In genomic region chr10:80756509-80756908, GRCm38 (mm10) we compare ENCODE assay signal across 9 mouse cellular contexts. TPM values are rescaled to one million over a fixed set of nuclear protein-coding genes. Genes with fewer than 3 reads are reported as not detected.
DNase-seq lines count a peak whose midpoint lies in the region; ATAC-seq and TF ChIP-seq lines count a peak whose summit lies in the region.
"Had no signal": no experiment of that assay in that cellular context is flagged by ENCODE, and none has a peak within 500 bp of the region (broad histone marks: within the 10 kb centered on the region; RNA-seq: fewer than 3 reads in every experiment).

No protein-coding gene starts in this region.

- no peaks in the 10 kb centered on the region for H3K9me3 ChIP-seq in embryonic facial prominence, embryonic 15.5 days (replicated peaks)
- no peaks in the 10 kb centered on the region for H3K9me3 ChIP-seq in intestine, postnatal 0 days (ENCODE audit: control insufficient read depth)
- H3K9me3 ChIP-seq in neural tube, embryonic 13.5 days = no peaks in the 10 kb centered on the region

- ATAC-seq in embryonic facial prominence, embryonic 15.5 days (ENCODE audit: insufficient number of reproducible peaks, low FRiP score, low TSS enrichment, low read depth) = no peak
- no peak for ATAC-seq in intestine, postnatal 0 days
- ATAC-seq in neural tube, embryonic 13.5 days (ENCODE audit: low read depth) = no peak

- peaks cover 23% of the 10 kb centered on the region for H3K4me1 ChIP-seq in lung, adult 2 months (ENCODE audit: control insufficient read depth, insufficient read depth, low read length)
- H3K4me1 ChIP-seq in embryonic facial prominence, embryonic 15.5 days = peaks cover 58% of the 10 kb centered on the region
- H3K4me1 ChIP-seq in intestine, postnatal 0 days (replicated peaks; ENCODE audit: control insufficient read depth, insufficient read depth, low read length) = peaks cover 7% of the 10 kb centered on the region
- peaks cover 74% of the 10 kb centered on the region for H3K4me1 ChIP-seq in neural tube, embryonic 13.5 days (replicated peaks)

- no peaks in the 10 kb centered on the region for H3K27me3 ChIP-seq in embryonic facial prominence, embryonic 15.5 days
- no peaks in the 10 kb centered on the region for H3K27me3 ChIP-seq in intestine, postnatal 0 days (replicated peaks; ENCODE audit: control insufficient read depth, insufficient read depth, low read length)
- H3K27me3 ChIP-seq in neural tube, embryonic 13.5 days = no peaks in the 10 kb centered on the region

- no peaks in the 10 kb centered on the region for H3K36me3 ChIP-seq in embryonic facial prominence, embryonic 15.5 days
- no peaks in the 10 kb centered on the region for H3K36me3 ChIP-seq in intestine, postnatal 0 days (ENCODE audit: control insufficient read depth, insufficient read depth)
- H3K36me3 ChIP-seq in neural tube, embryonic 13.5 days = no peaks in the 10 kb centered on the region

- H3K4me2 ChIP-seq in embryonic facial prominence, embryonic 15.5 days (replicated peaks) = peak overlapping the region; percentile 80
- H3K4me2 ChIP-seq in intestine, postnatal 0 days (replicated peaks; ENCODE audit: low read depth) = peak overlapping the region; percentile 87
- peak overlapping the region; percentile 99 for H3K4me2 ChIP-seq in neural tube, embryonic 13.5 days

- no peak for TF ChIP-seq POLR2A in lung, adult 2 months (IDR thresholded peaks at IDR 0.05; ENCODE audit: borderline replicate concordance, extremely low read depth, low read depth, low read length)

- no peak for DNase-seq in lung, adult 2 months
- no peak for DNase-seq in lung, postnatal 25 days (ENCODE audit: low spot score)
- DNase-seq in retina, postnatal 1 day = no peak
- DNase-seq in right cerebral cortex, postnatal 36 days (ENCODE audit: low spot score in 2 of 2) = no peak
- DNase-seq in frontal cortex, postnatal 14 days (ENCODE audit: low spot score in 2 of 2) = no peak
- DNase-seq: adrenal gland, postnatal 10 days had no signal

- TF ChIP-seq CTCF in lung, adult 2 months (IDR thresholded peaks at IDR 0.05; ENCODE audit: insufficient read depth, low read length) = no peak
- TF ChIP-seq CTCF in intestine, postnatal 0 days (IDR thresholded peaks at IDR 0.05; ENCODE audit: low read depth) = no peak

- peak overlapping the region; percentile 86; the same call in 1 of the 2 replicates for H3K9ac ChIP-seq in embryonic facial prominence, embryonic 15.5 days
- H3K9ac ChIP-seq in intestine, postnatal 0 days (ENCODE audit: low read depth, low read length) = peak overlapping the region; percentile 91
- H3K9ac ChIP-seq in neural tube, embryonic 13.5 days = peak overlapping the region; percentile 86

- H3K27ac ChIP-seq in embryonic facial prominence, embryonic 15.5 days (replicated peaks) = no peak overlapping the region
- no peak overlapping the region for H3K27ac ChIP-seq in intestine, postnatal 0 days (ENCODE audit: low read depth, low read length)
- H3K27ac ChIP-seq in neural tube, embryonic 13.5 days (replicated peaks) = no peak overlapping the region

- H3K4me3 ChIP-seq in lung, adult 2 months (replicated peaks; ENCODE audit: extremely low read depth, low read depth, low read length) = peak overlapping the region; percentile 18
- peak overlapping the region; percentile 85 for H3K4me3 ChIP-seq in embryonic facial prominence, embryonic 15.5 days (replicated peaks)
- H3K4me3 ChIP-seq in intestine, postnatal 0 days (ENCODE audit: low read depth, low read length) = peak overlapping the region; percentile 99
- H3K4me3 ChIP-seq in neural tube, embryonic 13.5 days = peak overlapping the region; percentile 57

- 43% methylated on average over 2 of the region's 2 CpGs for WGBS in lung, adult 2 months
- WGBS in embryonic facial prominence, embryonic 15.5 days = 46% methylated on average over 2 of the region's 2 CpGs
- WGBS in intestine, postnatal 0 days = 50% methylated on average over 2 of the region's 2 CpGs
- 62% methylated on average over 2 of the region's 2 CpGs for WGBS in neural tube, embryonic 13.5 days

RNA-seq across cellular contexts. Expression of gene Dot1l, which starts 1.5 kb away (rescaled TPM):
- 29.9 and 43.0 TPM in 2 replicates for polyA plus RNA-seq in lung, adult 2 months (2012; rRNA removed)
- polyA plus RNA-seq in embryonic facial prominence, embryonic 15.5 days (2015; fragmentation: Nextera tagmentation; extraction: Ambion mirVana) = 17.1 and 21.7 TPM in 2 replicates
- polyA plus RNA-seq in intestine, postnatal 0 days (2015; fragmentation: Nextera tagmentation; extraction: Ambion mirVana) = 6.2 and 7.6 TPM in 2 replicates
- polyA plus RNA-seq in neural tube, embryonic 13.5 days (2015; fragmentation: Nextera tagmentation; extraction: Ambion mirVana) = 16.4 and 19.5 TPM in 2 replicates

RNA-seq across cellular contexts. Expression of gene Ap3d1, which starts 14.4 kb away (rescaled TPM):
- polyA plus RNA-seq in lung, adult 2 months (2012; rRNA removed) = 111 and 136 TPM in 2 replicates
- polyA plus RNA-seq in embryonic facial prominence, embryonic 15.5 days (2015; fragmentation: Nextera tagmentation; extraction: Ambion mirVana) = 75.2 and 76.1 TPM in 2 replicates
- 41.3 and 49.5 TPM in 2 replicates for polyA plus RNA-seq in intestine, postnatal 0 days (2015; fragmentation: Nextera tagmentation; extraction: Ambion mirVana)
- polyA plus RNA-seq in neural tube, embryonic 13.5 days (2015; fragmentation: Nextera tagmentation; extraction: Ambion mirVana) = 106 and 114 TPM in 2 replicates

RNA-seq across cellular contexts. Expression of gene Sf3a2, which starts 41.5 kb away (rescaled TPM):
- 35.7 and 38.7 TPM in 2 replicates for polyA plus RNA-seq in lung, adult 2 months (2012; rRNA removed)
- 68.1 and 79.7 TPM in 2 replicates for polyA plus RNA-seq in embryonic facial prominence, embryonic 15.5 days (2015; fragmentation: Nextera tagmentation; extraction: Ambion mirVana)
- polyA plus RNA-seq in intestine, postnatal 0 days (2015; fragmentation: Nextera tagmentation; extraction: Ambion mirVana) = 35.5 and 39.0 TPM in 2 replicates
- polyA plus RNA-seq in neural tube, embryonic 13.5 days (2015; fragmentation: Nextera tagmentation; extraction: Ambion mirVana) = 67.5 and 71.0 TPM in 2 replicates

RNA-seq across cellular contexts. Expression of gene Plekhj1, which starts 41.9 kb away (rescaled TPM):
- 51.2 and 58.8 TPM in 2 replicates for polyA plus RNA-seq in lung, adult 2 months (2012; rRNA removed)
- 121 and 125 TPM in 2 replicates for polyA plus RNA-seq in embryonic facial prominence, embryonic 15.5 days (2015; fragmentation: Nextera tagmentation; extraction: Ambion mirVana)
- 60.9 and 61.8 TPM in 2 replicates for polyA plus RNA-seq in intestine, postnatal 0 days (2015; fragmentation: Nextera tagmentation; extraction: Ambion mirVana)
- 128 and 137 TPM in 2 replicates for polyA plus RNA-seq in neural tube, embryonic 13.5 days (2015; fragmentation: Nextera tagmentation; extraction: Ambion mirVana)

RNA-seq across cellular contexts. Expression of gene Amh, which starts 48.5 kb away (rescaled TPM):
- 0.62 and 1.3 TPM in 2 replicates for polyA plus RNA-seq in lung, adult 2 months (2012; rRNA removed)
- polyA plus RNA-seq in embryonic facial prominence, embryonic 15.5 days (2015; fragmentation: Nextera tagmentation; extraction: Ambion mirVana) = 0.09 TPM in 1 of 2 replicates, not detected in the other
- polyA plus RNA-seq in intestine, postnatal 0 days (2015; fragmentation: Nextera tagmentation; extraction: Ambion mirVana) = not detected in 2 replicates
- 0.11 TPM in 1 of 2 replicates, not detected in the other for polyA plus RNA-seq in neural tube, embryonic 13.5 days (2015; fragmentation: Nextera tagmentation; extraction: Ambion mirVana)

Comparison
In these comparisons a context has a peak if more than half of its experiments do, and no peak if none do; other contexts are left out.
1. H3K4me3 ChIP-seq: peak in every context shown above with its lines; median percentile 99 in intestine, postnatal 0 days; 85 in embryonic facial prominence, embryonic 15.5 days; 57 in neural tube, embryonic 13.5 days; 18 in lung, adult 2 months.